Mouse (Mus musculus): Measurements from ENCODE around the gene Tat. TPM values are rescaled to one million over a fixed set of nuclear protein-coding genes. Genes with fewer than 3 reads are reported as not detected.

The Tat gene
- polyA plus RNA-seq, 1 experiment from 2014 or later, result not detected

- Histone ChIP-seq H3K79me2 (ENCODE audit: inconsistent target) (no peaks in the 10 kb centered on the region), H3K27ac (no peak overlapping the region), H3K36me3 (ENCODE audit: inconsistent target) (no peaks in the 10 kb centered on the region), H3K4me3 (ENCODE audit: inconsistent target) (no peak overlapping the region)
- WGBS (ENCODE audit: missing documents), result 66% methylated on average over 9 of the region's 9 CpGs
Observed at GRCm38 (mm10) chr8:109962896-109963295, 27.3 kb upstream of the Tat start.

DNA sequence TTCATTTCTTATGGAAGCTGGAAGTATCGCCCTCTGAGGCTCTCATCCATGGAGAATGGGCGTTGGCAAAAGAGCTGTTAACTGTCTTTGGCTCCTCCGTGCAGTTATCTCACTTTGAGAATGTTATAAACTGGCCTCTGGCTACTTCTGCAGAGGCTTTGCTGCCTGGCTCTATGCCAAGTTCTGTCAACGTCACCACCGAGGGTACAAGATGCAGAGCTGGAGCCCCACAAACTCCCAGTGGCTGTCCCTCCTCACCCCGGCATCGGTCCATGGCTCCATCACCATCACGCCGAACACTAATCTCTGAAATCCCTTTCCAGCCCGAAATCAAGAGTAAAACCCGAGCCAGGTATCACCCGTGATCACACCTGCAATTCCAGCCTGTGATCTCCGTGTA, 26.8 kb upstream of the Tat start:
- Histone ChIP-seq H3K36me3 (ENCODE audit: inconsistent target) (no peaks in the 10 kb centered on the region), H3K4me3 (ENCODE audit: inconsistent target) (no peak overlapping the region), H3K27ac (no peak overlapping the region), H3K79me2 (ENCODE audit: inconsistent target) (no peaks in the 10 kb centered on the region)
- 78% methylated on average over 13 of the region's 13 CpGs for WGBS (ENCODE audit: missing documents)

GRCm38 (mm10) chr8:109964106-109964505, 26.1 kb upstream of the Tat start:
- Histone ChIP-seq H3K36me3 (ENCODE audit: inconsistent target) (no peaks in the 10 kb centered on the region), H3K4me3 (ENCODE audit: inconsistent target) (no peak overlapping the region), H3K79me2 (ENCODE audit: inconsistent target) (no peaks in the 10 kb centered on the region), H3K27ac (no peak overlapping the region)
- WGBS (ENCODE audit: missing documents), result 69% methylated on average over 4 of the region's 4 CpGs

GRCm38 (mm10) chr8:109968837-109969236, 21.4 kb upstream of the Tat start:
- Histone ChIP-seq H3K36me3 (ENCODE audit: inconsistent target) (no peaks in the 10 kb centered on the region), H3K79me2 (ENCODE audit: inconsistent target) (no peaks in the 10 kb centered on the region), H3K4me3 (ENCODE audit: inconsistent target) (no peak overlapping the region), H3K27ac (no peak overlapping the region)
- 61% methylated on average over 10 of the region's 10 CpGs for WGBS (ENCODE audit: missing documents)

DNA sequence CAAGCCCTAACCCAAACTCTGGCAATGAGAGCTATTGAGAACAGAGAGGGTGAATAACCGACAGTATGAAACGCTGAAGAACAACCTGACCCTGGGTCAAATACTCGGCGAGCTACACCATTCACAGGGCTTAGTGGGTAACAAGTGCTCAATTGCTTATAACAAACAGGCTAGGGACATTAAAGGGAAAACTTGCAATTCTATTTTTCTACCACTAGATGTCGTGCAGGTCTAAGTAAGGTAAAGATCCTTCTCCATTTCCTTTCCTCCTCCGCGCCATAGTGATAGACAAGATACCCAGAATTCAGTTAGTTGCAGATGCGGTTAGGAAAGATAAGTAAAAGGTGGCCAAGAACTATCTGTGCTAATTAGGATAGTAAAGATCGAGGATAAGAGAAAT, 19.9 kb upstream of the Tat start:
- WGBS (ENCODE audit: missing documents), result 12% methylated on average over 9 of the region's 9 CpGs
- no peak overlapping the region for H3K4me3 ChIP-seq (ENCODE audit: inconsistent target)
- H3K27ac ChIP-seq, result no peak overlapping the region
- no peaks in the 10 kb centered on the region for H3K36me3 ChIP-seq (ENCODE audit: inconsistent target)
- no peaks in the 10 kb centered on the region for H3K79me2 ChIP-seq (ENCODE audit: inconsistent target)

DNA sequence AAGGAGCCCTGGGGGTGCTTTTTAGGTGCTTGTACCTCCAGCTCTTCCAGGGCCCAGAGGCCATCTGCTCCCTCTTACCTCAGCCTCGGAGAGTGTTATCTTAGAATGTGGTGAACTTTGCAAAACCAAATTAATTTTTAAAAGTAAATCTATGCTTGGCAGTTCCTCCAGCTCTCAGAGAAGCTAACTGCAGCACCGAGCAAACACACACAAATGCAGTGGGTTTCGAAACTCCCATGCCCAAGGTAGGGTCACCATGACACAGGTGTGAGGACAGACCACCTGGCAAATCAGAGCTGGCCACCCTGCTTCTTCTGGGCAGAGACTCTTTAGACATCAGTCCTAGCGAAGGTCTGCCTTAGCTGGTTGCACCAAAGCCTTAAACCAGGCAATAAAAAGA, 17.3 kb upstream of the Tat start:
- no peak overlapping the region for H3K4me3 ChIP-seq (ENCODE audit: inconsistent target)
- no peaks in the 10 kb centered on the region for H3K36me3 ChIP-seq (ENCODE audit: inconsistent target)
- H3K79me2 ChIP-seq (ENCODE audit: inconsistent target), result no peaks in the 10 kb centered on the region
- WGBS (ENCODE audit: missing documents), result 81% methylated on average over 4 of the region's 4 CpGs
- no peak overlapping the region for H3K27ac ChIP-seq

- Histone ChIP-seq H3K79me2 (ENCODE audit: inconsistent target) (no peaks in the 10 kb centered on the region), H3K4me3 (ENCODE audit: inconsistent target) (no peak overlapping the region), H3K27ac (no peak overlapping the region), H3K36me3 (ENCODE audit: inconsistent target) (no peaks in the 10 kb centered on the region)
- 74% methylated on average over 5 of the region's 6 CpGs for WGBS (ENCODE audit: missing documents)
Observed at GRCm38 (mm10) chr8:109979339-109979738, 10.9 kb upstream of the Tat start.

DNA sequence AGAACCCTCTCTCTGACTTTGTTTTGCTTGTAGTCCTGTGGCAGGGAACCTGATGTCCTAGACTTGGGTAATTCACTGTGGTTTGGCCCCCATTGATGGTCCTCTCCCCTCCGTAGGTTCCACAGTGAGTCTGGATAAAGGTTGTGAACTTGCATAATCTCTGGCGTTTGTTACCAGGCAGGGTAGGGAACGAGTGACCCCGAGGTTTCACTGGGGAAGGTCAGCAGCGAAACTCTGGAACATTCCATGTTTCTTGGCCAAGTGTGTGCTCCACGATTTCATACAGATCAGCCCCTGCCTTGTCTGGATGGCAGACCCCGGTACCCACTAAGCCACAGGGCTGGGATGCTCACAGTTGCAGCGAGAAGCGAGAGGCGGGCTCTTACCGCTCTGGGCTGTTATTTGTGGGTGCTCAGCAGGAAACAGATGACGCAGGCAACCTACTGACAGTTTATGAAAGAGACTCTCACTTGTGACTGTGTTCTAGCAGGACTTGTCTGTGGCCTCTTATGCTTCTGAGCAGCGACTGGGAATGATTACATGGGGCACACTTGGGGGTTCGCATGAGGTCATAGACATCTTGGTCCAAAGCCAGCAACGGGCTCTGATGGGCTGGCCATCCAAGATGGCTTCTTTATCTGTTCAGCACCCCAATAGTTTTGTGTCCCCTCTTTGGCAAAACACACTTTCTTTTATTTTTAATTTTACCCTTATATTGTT, 7.7 kb upstream of the Tat start:
- H3K4me3 ChIP-seq (ENCODE audit: inconsistent target), result no peak overlapping the region
- H3K36me3 ChIP-seq (ENCODE audit: inconsistent target), result no peaks in the 10 kb centered on the region
- no peaks in the 10 kb centered on the region for H3K79me2 ChIP-seq (ENCODE audit: inconsistent target)
- no peak overlapping the region for H3K27ac ChIP-seq
- WGBS (ENCODE audit: missing documents), result 63% methylated on average over 15 of the region's 15 CpGs

DNA sequence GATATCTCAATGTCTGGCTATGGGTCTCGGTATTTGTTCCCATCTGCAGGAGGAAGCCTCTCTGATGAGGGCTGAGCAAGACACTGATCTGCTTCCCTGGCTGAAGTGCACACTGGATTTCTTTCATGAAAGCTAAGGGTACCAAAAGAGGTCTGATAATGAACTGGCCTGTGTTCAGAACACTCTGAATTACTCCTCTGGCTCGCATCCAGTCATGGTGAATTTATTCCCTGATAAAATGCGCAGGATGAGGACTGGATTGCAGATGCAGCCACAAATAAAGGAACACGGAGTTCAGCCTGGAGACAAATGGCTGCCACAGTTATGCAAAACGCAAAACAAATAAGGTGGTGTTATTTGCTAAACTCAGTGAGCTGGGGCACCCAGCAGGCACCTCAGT, 6.3 kb upstream of the Tat start:
- no peak overlapping the region for H3K27ac ChIP-seq
- H3K4me3 ChIP-seq (ENCODE audit: inconsistent target), result no peak overlapping the region
- 78% methylated on average over 5 of the region's 5 CpGs for WGBS (ENCODE audit: missing documents)
- H3K79me2 ChIP-seq (ENCODE audit: inconsistent target), result no peaks in the 10 kb centered on the region
- H3K36me3 ChIP-seq (ENCODE audit: inconsistent target), result no peaks in the 10 kb centered on the region

DNA sequence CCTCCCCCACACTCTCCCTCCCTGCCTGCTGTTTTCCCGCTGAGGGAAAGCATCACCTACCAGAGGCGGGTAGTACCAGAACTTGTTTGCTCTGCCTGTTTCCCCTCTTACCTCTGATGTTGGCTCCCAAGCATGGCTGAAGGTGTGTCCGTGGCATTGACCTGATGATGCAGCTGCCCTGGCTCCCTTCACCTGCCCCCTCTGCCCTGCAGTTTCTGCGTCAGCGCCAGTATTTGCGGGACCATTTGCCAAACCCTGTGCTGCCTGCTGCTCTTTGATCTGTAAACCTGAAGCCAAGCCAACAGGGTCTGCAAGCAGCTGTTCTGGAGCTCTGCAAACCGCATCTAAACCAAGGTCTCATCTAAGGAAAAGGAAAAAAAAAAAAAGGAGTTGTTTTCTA, 3.9 kb upstream of the Tat start:
- WGBS (ENCODE audit: missing documents), result 70% methylated on average over 7 of the region's 7 CpGs
- Histone ChIP-seq H3K27ac (no peak overlapping the region), H3K4me3 (ENCODE audit: inconsistent target) (no peak overlapping the region)

GRCm38 (mm10) chr8:109987776-109988175, 2.5 kb upstream of the Tat start:
- Histone ChIP-seq H3K27ac (no peak overlapping the region), H3K79me2 (ENCODE audit: inconsistent target) (no peaks in the 10 kb centered on the region), H3K36me3 (ENCODE audit: inconsistent target) (no peaks in the 10 kb centered on the region), H3K4me3 (ENCODE audit: inconsistent target) (no peak overlapping the region)
- WGBS (ENCODE audit: missing documents), result 84% methylated on average over 7 of the region's 7 CpGs

More for the DNA sequence above, 3.9 kb upstream of the Tat start:
- Histone ChIP-seq H3K79me2 (ENCODE audit: inconsistent target) (no peaks in the 10 kb centered on the region), H3K36me3 (ENCODE audit: inconsistent target) (no peaks in the 10 kb centered on the region)

GRCm38 (mm10) chr8:109989151-109989550, 1.1 kb upstream of the Tat start:
- H3K4me3 ChIP-seq (ENCODE audit: inconsistent target), result no peak overlapping the region
- no peaks in the 10 kb centered on the region for H3K36me3 ChIP-seq (ENCODE audit: inconsistent target)
- no peaks in the 10 kb centered on the region for H3K79me2 ChIP-seq (ENCODE audit: inconsistent target)
- 90% methylated on average over 8 of the region's 8 CpGs for WGBS (ENCODE audit: missing documents)
- no peak overlapping the region for H3K27ac ChIP-seq

- no peaks in the 10 kb centered on the region for H3K36me3 ChIP-seq (ENCODE audit: inconsistent target)
- no peak overlapping the region for H3K27ac ChIP-seq
- H3K4me3 ChIP-seq (ENCODE audit: inconsistent target), result no peak overlapping the region
- 90% methylated on average over 5 of the region's 5 CpGs for WGBS (ENCODE audit: missing documents)
- H3K79me2 ChIP-seq (ENCODE audit: inconsistent target), result no peaks in the 10 kb centered on the region
Observed at GRCm38 (mm10) chr8:109992166-109992565, 1.9 kb downstream of the Tat start.

DNA sequence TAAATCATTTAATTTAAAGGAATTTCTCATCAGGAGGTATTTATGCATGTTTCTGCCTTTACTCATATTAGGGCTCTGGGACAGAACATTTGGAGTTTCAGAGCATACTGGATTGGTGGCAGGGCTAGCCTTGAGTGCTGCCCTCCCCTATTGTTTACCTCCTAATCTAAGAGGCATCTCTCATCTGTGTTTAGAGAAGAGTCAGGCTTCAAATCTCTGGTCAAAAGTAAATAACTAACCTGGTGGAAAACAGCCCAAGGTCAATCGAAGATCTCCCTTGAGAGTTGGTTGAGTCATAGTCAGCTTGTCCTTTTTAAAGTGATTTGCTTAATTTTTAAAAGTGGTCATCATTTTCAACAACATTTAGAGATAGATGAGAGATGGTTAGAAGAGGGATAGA, 2.7 kb downstream of the Tat start:
- Histone ChIP-seq H3K27ac (no peak overlapping the region), H3K4me3 (ENCODE audit: inconsistent target) (no peak overlapping the region), H3K36me3 (ENCODE audit: inconsistent target) (no peaks in the 10 kb centered on the region), H3K79me2 (ENCODE audit: inconsistent target) (no peaks in the 10 kb centered on the region)
- WGBS (ENCODE audit: missing documents), result 71% methylated on average over 1 of the region's 1 CpGs

- Histone ChIP-seq H3K27ac (no peak overlapping the region), H3K4me3 (ENCODE audit: inconsistent target) (no peak overlapping the region), H3K36me3 (ENCODE audit: inconsistent target) (no peaks in the 10 kb centered on the region), H3K79me2 (ENCODE audit: inconsistent target) (no peaks in the 10 kb centered on the region)
- 91% methylated on average over 9 of the region's 9 CpGs for WGBS (ENCODE audit: missing documents)
Observed at GRCm38 (mm10) chr8:109997381-109997780, 7.1 kb downstream of the Tat start.

DNA sequence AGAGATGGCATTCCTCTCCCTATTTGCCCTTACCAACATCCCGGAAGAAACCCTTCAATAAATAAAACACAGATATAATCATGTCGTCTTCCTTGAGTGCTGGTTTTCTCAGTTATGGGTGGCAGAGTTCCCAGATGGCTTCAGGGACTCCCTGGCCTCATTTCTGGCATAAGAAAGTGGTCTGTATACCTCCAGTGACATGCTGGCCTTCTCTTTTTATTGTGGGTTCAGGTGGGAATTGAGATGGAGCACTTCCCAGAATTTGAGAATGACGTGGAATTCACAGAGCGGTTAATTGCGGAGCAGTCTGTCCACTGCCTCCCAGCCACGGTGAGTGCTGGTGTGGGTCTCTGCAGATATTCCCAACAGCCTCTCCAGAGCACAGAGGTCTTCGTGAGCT, 7.8 kb downstream of the Tat start:
- Histone ChIP-seq H3K79me2 (ENCODE audit: inconsistent target) (no peaks in the 10 kb centered on the region), H3K4me3 (ENCODE audit: inconsistent target) (no peak overlapping the region), H3K27ac (no peak overlapping the region), H3K36me3 (ENCODE audit: inconsistent target) (no peaks in the 10 kb centered on the region)
- WGBS (ENCODE audit: missing documents), result 88% methylated on average over 7 of the region's 7 CpGs
